Mouse (Mus musculus) kidney, adult 18-20 months (tissue): ENCODE measurements around the gene Farp1.
A peak's percentile ranks its signal among the peaks of the same experiment; 100 is the strongest.
"Not testable (repeated sequence)": the region's sequence is repeated elsewhere in the genome, so short reads cannot be mapped to it uniquely, and the experiment has no call there.

Experiments
- DNase-seq: peaks from one replicate; pipeline ENCODE4 v3.0.0; 2021

The Farp1 gene

GRCm38 (mm10) chr14:121189840-121190239, 154.8 kb downstream of the Farp1 start:
- not testable (repeated sequence) for DNase-seq

GRCm38 (mm10) chr14:121190386-121190785, 155.4 kb downstream of the Farp1 start:
- DNase-seq, result no peak

DNA sequence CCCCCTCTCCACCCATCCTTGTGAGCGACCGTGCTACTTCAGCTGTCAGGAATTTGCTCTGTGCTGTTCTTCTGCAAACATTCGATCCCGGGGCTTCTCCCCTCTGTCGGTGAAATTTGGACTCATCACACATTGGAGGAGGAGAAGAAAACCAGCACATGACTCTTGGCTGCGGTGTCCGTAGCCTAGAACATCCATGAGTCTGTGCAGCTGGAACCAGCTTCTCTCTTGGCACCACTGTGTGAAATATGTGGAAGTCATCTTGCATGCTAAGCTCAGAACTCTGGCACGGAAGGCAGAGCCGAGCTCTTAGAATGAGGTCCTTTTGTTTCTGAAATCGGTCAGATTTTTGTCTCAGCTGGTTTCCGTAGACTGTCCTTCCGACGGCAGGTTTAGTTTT, 156.7 kb downstream of the Farp1 start:
- no peak for DNase-seq

DNA sequence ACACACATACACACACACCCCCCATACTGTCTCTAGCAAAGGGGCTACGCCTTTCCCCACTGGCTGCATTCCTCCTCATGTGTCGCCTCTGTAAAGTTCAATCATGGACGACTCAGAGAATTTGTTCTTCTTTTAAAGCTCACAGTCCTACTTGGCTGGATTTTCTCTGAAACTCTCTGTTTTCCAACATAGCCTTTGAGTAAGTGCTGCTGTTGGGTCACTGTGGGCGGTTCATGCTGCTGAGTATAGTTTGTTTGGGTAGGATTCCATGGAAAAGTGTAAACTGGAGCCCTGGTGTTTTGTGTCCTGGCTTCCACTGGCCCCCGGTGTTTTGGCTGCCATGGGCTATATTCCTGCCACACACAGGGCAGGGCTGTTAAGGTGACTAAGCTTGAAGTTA, 157.4 kb downstream of the Farp1 start:
- DNase-seq, result no peak

DNA sequence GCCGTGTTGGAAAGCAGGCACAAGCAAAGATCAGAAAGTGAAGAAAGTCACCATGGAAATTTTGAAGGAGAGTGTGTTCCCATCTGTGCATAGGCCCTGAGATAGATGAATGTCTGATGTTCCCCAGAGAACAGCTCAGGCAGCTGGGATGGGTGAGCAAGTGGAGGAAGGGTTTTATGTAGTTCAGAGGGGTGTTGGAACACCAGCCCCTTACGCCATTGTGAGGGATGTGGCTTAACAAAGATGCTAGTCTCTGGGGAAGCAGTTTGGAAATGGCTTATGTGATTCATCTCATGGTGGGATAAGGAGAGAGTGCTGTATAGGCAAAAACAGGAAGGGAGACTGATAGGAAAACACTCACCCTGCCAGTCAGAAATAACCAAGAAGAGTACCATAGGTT, 159.0 kb downstream of the Farp1 start:
- no peak for DNase-seq

GRCm38 (mm10) chr14:121198915-121199572, 164.0 kb downstream of the Farp1 start:
- no peak for DNase-seq

DNA sequence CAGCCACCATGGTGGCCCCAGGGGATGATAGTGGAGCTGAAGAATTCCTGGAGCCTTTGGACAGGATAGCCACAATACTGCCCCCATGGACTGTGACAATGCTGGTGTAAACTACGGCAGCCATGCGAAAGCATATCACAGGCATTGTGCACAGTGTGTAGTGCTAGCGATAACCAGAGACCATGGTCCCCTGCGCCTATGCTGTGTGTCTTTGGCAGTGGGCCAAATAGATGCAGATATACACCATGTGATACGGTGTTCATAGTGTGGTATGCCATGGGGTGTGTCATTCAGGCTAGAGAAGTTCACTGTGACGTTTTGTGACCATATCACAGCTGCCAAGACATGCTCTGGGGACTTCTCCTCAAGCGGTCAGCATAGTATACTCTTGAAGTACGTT, 164.8 kb downstream of the Farp1 start:
- DNase-seq, result no peak

GRCm38 (mm10) chr14:121200353-121200752, 165.4 kb downstream of the Farp1 start:
- no peak for DNase-seq

- no peak for DNase-seq
Measured at GRCm38 (mm10) chr14:121201178-121201577, 166.2 kb downstream of the Farp1 start.

DNA sequence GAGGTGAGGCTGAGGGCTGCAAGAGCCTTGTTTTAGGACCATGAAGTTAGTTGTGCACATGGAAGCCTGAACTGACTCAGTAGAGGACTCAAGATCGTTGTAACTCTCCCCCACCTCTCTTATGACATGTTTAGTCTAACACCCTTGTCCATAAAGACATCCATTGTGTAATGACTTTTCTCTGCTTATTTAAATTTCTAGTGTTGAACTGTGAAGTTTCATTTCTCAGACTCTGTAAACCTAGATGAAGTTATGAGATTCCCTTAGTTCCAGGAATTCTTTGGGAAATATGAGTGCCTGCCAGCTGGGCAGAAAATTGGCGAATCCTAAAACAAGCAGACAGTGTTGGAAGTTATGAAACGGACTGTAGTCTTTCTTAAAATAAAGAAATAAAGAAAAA, 170.5 kb downstream of the Farp1 start:
- DNase-seq, result no peak

- no peak for DNase-seq
Measured at GRCm38 (mm10) chr14:121207441-121208158, 172.6 kb downstream of the Farp1 start.

DNA sequence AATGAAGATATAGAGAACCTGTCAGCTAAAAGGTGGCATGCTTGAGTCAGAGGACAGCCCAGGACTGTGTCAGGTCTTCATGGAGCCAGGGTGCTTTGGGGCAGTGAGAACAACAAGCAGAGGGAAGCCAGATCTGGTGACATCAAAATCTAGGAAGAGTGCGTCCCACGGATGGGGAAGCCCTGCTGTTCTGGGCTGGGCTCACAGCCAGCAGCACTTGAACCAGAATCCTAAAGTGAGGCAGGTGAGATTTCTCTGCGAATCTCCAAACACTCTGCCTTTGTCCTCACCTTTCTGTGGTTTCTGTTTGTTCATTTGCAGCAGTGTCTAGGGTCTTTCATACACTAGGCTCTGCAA, 173.1 kb downstream of the Farp1 start:
- DNase-seq, result no peak

DNA sequence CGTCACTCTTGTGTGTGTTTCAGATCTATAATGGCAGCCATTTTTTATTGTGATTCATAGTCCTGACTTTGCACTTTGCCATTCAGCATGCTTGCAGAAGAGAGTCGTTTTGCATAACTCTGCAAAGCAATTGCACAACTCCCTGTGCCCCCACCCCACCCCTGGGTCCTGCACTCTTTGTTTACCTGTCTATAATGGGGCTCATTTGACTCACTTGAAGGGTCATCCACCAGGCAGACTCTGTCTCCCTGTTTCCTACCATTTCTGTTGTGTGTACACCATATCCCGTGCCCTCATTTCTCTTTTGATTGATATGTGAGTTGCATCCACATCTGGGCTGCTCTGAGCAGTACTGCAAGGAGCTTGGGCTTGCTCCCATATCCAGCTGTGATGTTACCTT, 175.3 kb downstream of the Farp1 start:
- no peak for DNase-seq

- no peak for DNase-seq
Measured at GRCm38 (mm10) chr14:121213650-121214049, 178.7 kb downstream of the Farp1 start.

DNA sequence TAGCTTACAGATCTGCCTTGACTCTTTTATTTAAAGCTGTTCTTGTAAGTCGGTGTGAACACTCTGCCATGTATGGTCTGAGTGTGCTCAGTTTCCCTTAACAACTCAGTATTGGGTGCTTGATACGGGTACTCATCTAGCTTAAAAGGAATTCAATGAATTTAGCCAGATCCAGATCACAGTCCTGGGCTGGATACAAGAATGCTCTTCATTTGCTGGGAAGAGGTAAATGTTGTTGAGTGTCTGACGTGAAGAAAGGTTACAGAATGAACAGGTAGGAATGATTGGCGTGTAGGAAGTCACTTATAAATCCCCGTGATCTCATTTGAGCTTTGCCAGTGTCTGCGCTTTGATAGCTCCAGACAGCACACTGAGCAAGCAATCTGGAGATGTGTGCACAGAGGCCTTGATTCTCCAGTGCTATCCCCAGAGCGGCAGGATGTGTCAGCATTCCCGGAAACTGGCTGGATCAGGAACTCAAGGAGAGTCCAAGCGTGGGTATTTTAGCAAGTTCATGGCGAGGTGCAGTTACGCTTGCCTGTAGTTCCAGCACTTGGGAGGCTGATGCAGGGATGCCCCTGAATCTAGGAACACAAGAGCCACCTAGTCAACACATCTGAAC, 179.7 kb downstream of the Farp1 start:
- no peak for DNase-seq

- no peak for DNase-seq
Measured at GRCm38 (mm10) chr14:121215817-121216216, 180.8 kb downstream of the Farp1 start.

GRCm38 (mm10) chr14:121216672-121217071, 181.7 kb downstream of the Farp1 start:
- DNase-seq, result no peak

GRCm38 (mm10) chr14:121218620-121219019, 183.6 kb downstream of the Farp1 start:
- DNase-seq, result peak; percentile 27

- DNase-seq, result no peak
Measured at GRCm38 (mm10) chr14:121219226-121220039, 184.4 kb downstream of the Farp1 start.

GRCm38 (mm10) chr14:121220040-121220322, 185.0 kb downstream of the Farp1 start:
- DNase-seq, result no peak

- peak; percentile 70 for DNase-seq
Measured at GRCm38 (mm10) chr14:121220723-121221122, 185.7 kb downstream of the Farp1 start.

DNA sequence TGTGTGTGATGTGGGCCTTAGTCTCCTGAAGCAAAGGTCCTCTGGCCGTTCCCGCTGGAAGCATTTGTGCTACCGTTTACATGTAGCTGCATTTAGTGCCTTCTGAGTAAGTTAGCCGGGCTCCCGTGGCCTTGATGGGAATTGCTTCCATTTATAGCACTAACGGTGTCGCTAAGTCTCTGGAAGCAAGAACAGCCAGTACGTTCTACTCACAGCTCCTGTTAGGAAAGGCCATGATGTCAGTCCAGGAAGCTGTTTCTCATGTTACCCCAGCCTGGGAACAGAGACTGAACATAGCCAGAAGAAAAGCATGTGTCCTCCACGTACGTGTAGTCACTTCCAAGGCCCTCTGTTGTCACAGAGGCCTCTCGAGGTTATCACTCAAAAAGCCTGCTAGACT, 190.8 kb downstream of the Farp1 start:
- DNase-seq, result no peak

- no peak for DNase-seq
Measured at GRCm38 (mm10) chr14:121229036-121229773, 194.2 kb downstream of the Farp1 start.
